Mouse (Mus musculus): ENCODE measurements around the gene Map3k5. TPM values are rescaled to one million over a fixed set of nuclear protein-coding genes. Genes with fewer than 3 reads are reported as not detected.

Gene Map3k5
- polyA plus RNA-seq, 1 experiment, result 12.1 TPM

GRCm38 (mm10) chr10:19945651-19946050 is 11.4 kb downstream of the Map3k5 start:
- WGBS, result 66% methylated on average over 7 of the region's 7 CpGs

GRCm38 (mm10) chr10:19946644-19947043 is 12.4 kb downstream of the Map3k5 start:
- Histone ChIP-seq H3K4me1 (ENCODE audit: control insufficient read depth, insufficient read depth, low read length) (peaks cover 5% of the 10 kb centered on the region), H3K27ac (ENCODE audit: insufficient read depth, low read length) (no peak overlapping the region), H3K27me3 (ENCODE audit: control insufficient read depth, insufficient read depth, low read length) (no peaks in the 10 kb centered on the region), H3K4me3 (replicated peaks; ENCODE audit: insufficient read depth, low read depth, low read length) (no peak overlapping the region)
- TF ChIP-seq CTCF (IDR thresholded peaks at IDR 0.05; ENCODE audit: borderline replicate concordance, insufficient read depth, low read depth, low read length) (no peak), POLR2A (IDR thresholded peaks at IDR 0.05; ENCODE audit: borderline replicate concordance, insufficient read depth, low read length) (no peak)
- WGBS, result 37% methylated on average over 6 of the region's 6 CpGs
- no peak for DNase-seq

More at GRCm38 (mm10) chr10:19945651-19946050, 11.4 kb downstream of the Map3k5 start:
- peaks cover 10% of the 10 kb centered on the region for H3K4me1 ChIP-seq (ENCODE audit: control insufficient read depth, insufficient read depth, low read length)
- no peaks in the 10 kb centered on the region for H3K27me3 ChIP-seq (ENCODE audit: control insufficient read depth, insufficient read depth, low read length)
- H3K27ac ChIP-seq (ENCODE audit: insufficient read depth, low read length), result no peak overlapping the region
- no peak overlapping the region for H3K4me3 ChIP-seq (replicated peaks; ENCODE audit: insufficient read depth, low read depth, low read length)
- TF ChIP-seq POLR2A (IDR thresholded peaks at IDR 0.05; ENCODE audit: borderline replicate concordance, insufficient read depth, low read length) (no peak), CTCF (IDR thresholded peaks at IDR 0.05; ENCODE audit: borderline replicate concordance, insufficient read depth, low read depth, low read length) (no peak)
- no peak for DNase-seq

GRCm38 (mm10) chr10:19947441-19947840 is 13.2 kb downstream of the Map3k5 start:
- 95% methylated on average over 10 of the region's 10 CpGs for WGBS
- H3K27me3 ChIP-seq (ENCODE audit: control insufficient read depth, insufficient read depth, low read length), result no peaks in the 10 kb centered on the region
- H3K27ac ChIP-seq (ENCODE audit: insufficient read depth, low read length), result no peak overlapping the region
- no peak for TF ChIP-seq POLR2A (IDR thresholded peaks at IDR 0.05; ENCODE audit: borderline replicate concordance, insufficient read depth, low read length)
- no peak for TF ChIP-seq CTCF (IDR thresholded peaks at IDR 0.05; ENCODE audit: borderline replicate concordance, insufficient read depth, low read depth, low read length)
- DNase-seq, result no peak
- peaks cover 3% of the 10 kb centered on the region for H3K4me1 ChIP-seq (ENCODE audit: control insufficient read depth, insufficient read depth, low read length)
- no peak overlapping the region for H3K4me3 ChIP-seq (replicated peaks; ENCODE audit: insufficient read depth, low read depth, low read length)

- no peak overlapping the region for H3K4me3 ChIP-seq (replicated peaks; ENCODE audit: insufficient read depth, low read depth, low read length)
- H3K4me1 ChIP-seq (ENCODE audit: control insufficient read depth, insufficient read depth, low read length), result peaks cover 3% of the 10 kb centered on the region
- no peak for DNase-seq
- H3K27me3 ChIP-seq (ENCODE audit: control insufficient read depth, insufficient read depth, low read length), result no peaks in the 10 kb centered on the region
- H3K27ac ChIP-seq (ENCODE audit: insufficient read depth, low read length), result no peak overlapping the region
- TF ChIP-seq CTCF (IDR thresholded peaks at IDR 0.05; ENCODE audit: borderline replicate concordance, insufficient read depth, low read depth, low read length) (no peak), POLR2A (IDR thresholded peaks at IDR 0.05; ENCODE audit: borderline replicate concordance, insufficient read depth, low read length) (no peak)
- 98% methylated on average over 5 of the region's 5 CpGs for WGBS
Observed at GRCm38 (mm10) chr10:19947901-19948300, 13.6 kb downstream of the Map3k5 start.

GRCm38 (mm10) chr10:19948381-19948780 is 14.1 kb downstream of the Map3k5 start:
- TF ChIP-seq POLR2A (IDR thresholded peaks at IDR 0.05; ENCODE audit: borderline replicate concordance, insufficient read depth, low read length) (no peak), CTCF (IDR thresholded peaks at IDR 0.05; ENCODE audit: borderline replicate concordance, insufficient read depth, low read depth, low read length) (no peak)
- Histone ChIP-seq H3K27ac (ENCODE audit: insufficient read depth, low read length) (no peak overlapping the region), H3K4me3 (replicated peaks; ENCODE audit: insufficient read depth, low read depth, low read length) (no peak overlapping the region), H3K4me1 (ENCODE audit: control insufficient read depth, insufficient read depth, low read length) (peaks cover 3% of the 10 kb centered on the region), H3K27me3 (ENCODE audit: control insufficient read depth, insufficient read depth, low read length) (no peaks in the 10 kb centered on the region)
- no peak for DNase-seq
- WGBS, result 95% methylated on average over 11 of the region's 11 CpGs

GRCm38 (mm10) chr10:19949106-19949505 is 14.8 kb downstream of the Map3k5 start:
- no peak for DNase-seq
- TF ChIP-seq CTCF (IDR thresholded peaks at IDR 0.05; ENCODE audit: borderline replicate concordance, insufficient read depth, low read depth, low read length) (no peak), POLR2A (IDR thresholded peaks at IDR 0.05; ENCODE audit: borderline replicate concordance, insufficient read depth, low read length) (no peak)
- Histone ChIP-seq H3K27ac (ENCODE audit: insufficient read depth, low read length) (no peak overlapping the region), H3K4me3 (replicated peaks; ENCODE audit: insufficient read depth, low read depth, low read length) (no peak overlapping the region), H3K4me1 (ENCODE audit: control insufficient read depth, insufficient read depth, low read length) (peaks cover 3% of the 10 kb centered on the region), H3K27me3 (ENCODE audit: control insufficient read depth, insufficient read depth, low read length) (no peaks in the 10 kb centered on the region)
- WGBS, result 89% methylated on average over 4 of the region's 4 CpGs

GRCm38 (mm10) chr10:19953032-19953761 is 18.9 kb downstream of the Map3k5 start:
- TF ChIP-seq CTCF (IDR thresholded peaks at IDR 0.05; ENCODE audit: borderline replicate concordance, insufficient read depth, low read depth, low read length), result no peak
- TF ChIP-seq POLR2A (IDR thresholded peaks at IDR 0.05; ENCODE audit: borderline replicate concordance, insufficient read depth, low read length), result no peak
- H3K4me3 ChIP-seq (replicated peaks; ENCODE audit: insufficient read depth, low read depth, low read length), result no peak overlapping the region
- no peak overlapping the region for H3K27ac ChIP-seq (ENCODE audit: insufficient read depth, low read length)
- DNase-seq, result no peak
- H3K27me3 ChIP-seq (ENCODE audit: control insufficient read depth, insufficient read depth, low read length), result no peaks in the 10 kb centered on the region
- H3K4me1 ChIP-seq (ENCODE audit: control insufficient read depth, insufficient read depth, low read length), result no peaks in the 10 kb centered on the region; the same call in none of the 2 replicates
- 87% methylated on average over 11 of the region's 11 CpGs for WGBS

GRCm38 (mm10) chr10:19954572-19954971 is 20.3 kb downstream of the Map3k5 start:
- no peak overlapping the region for H3K27ac ChIP-seq (ENCODE audit: insufficient read depth, low read length)

More at GRCm38 (mm10) chr10:19954572-19954971, 20.3 kb downstream of the Map3k5 start:
- DNase-seq, result no peak
- Histone ChIP-seq H3K4me3 (replicated peaks; ENCODE audit: insufficient read depth, low read depth, low read length) (no peak overlapping the region), H3K27me3 (ENCODE audit: control insufficient read depth, insufficient read depth, low read length) (no peaks in the 10 kb centered on the region), H3K4me1 (ENCODE audit: control insufficient read depth, insufficient read depth, low read length) (no peaks in the 10 kb centered on the region; the same call in none of the 2 replicates)
- TF ChIP-seq CTCF (IDR thresholded peaks at IDR 0.05; ENCODE audit: borderline replicate concordance, insufficient read depth, low read depth, low read length), result no peak
- TF ChIP-seq POLR2A (IDR thresholded peaks at IDR 0.05; ENCODE audit: borderline replicate concordance, insufficient read depth, low read length), result no peak
- 77% methylated on average over 3 of the region's 3 CpGs for WGBS

All from cerebellum, adult 2 months (tissue).